Mouse (Mus musculus) frontal cortex, postnatal 10 days (tissue): Measurements from ENCODE around the gene Zmym2.

Source experiments
- DNase-seq, 2 experiments: peaks; one replicate each; pipeline ENCODE4 v3.0.0; 2022; ENCODE audit warnings: low spot score in 2 of 2, mixed read lengths in 1 of 2

Zmym2 gene

DNA sequence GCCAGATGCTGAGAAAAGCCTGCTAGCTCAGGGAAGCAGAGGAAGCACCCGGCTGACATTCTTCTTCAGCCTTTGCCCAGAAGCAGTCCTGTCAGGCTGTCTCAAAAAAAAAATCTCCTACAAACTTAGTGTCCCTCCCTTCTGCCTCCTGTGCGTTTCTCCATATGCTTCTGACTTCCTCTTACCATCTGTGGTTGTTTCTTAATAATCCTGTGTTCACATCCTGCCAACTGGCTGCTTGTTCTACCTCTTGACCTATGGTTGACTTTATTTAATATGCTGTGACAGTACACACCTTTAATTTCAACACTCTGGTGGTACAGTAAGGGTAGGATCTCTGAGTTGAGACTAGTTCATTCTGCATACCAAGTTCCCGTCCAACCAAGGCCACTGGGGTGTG, 32.1 kb downstream of the Zmym2 start:
- DNase-seq, result no peak

DNA sequence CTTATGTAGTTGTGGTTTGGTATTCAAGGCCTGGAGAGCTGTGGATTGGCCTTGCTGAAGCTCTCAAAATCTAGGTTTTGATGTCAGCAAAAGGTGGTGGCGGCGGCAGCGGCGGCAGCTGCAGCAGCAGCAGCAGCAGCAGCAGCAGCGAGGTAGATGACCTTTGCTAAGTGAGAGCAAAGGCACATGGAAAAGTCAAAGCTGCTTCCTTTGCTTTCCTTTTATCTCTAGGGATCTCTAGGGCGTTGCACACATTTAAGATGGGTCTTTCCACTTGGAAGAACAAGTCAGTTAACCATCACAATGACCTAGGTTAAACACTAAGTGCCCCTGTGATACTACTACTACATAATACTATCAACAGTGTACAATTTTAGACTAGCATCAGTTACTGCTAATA, 49.0 kb downstream of the Zmym2 start:
- no peak for DNase-seq

DNA sequence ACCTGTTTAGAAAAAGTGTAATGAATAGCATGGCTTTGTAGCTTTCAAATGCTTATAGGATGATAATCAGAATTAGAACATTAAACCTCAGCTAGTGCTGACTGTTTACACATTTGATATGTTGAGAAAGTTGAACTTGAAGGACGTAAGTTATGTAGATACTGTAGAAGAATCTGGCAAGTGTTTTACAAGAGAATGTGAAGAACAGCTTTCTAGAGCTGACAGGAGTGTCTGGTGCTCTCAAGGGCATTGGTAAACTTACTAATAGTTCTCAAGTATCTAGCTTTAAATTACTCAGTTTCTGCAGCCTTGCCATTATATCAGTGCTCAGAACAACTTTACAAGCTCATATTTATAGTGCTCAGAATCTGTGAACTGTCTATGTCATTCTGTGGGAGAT, 53.5 kb downstream of the Zmym2 start:
- no peak for DNase-seq

DNA sequence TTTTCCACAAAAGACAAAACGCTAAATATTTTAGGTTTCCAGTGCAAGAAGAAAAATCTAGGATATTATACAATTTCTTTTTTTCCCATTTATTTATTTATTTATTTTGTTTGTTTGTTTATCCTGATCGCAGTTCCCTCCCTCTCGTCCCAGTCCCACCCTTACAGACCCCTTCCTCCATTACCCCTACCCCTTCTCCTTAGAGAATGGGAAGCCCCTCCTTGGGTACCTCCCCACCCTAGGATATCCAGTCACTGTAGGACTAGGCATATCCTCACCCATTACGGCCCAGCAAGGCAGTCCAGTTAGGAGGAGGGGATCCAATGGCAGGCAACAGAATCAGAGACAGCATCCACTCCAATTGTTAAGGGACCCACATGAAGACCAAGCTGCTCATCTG, 66.5 kb downstream of the Zmym2 start:
- DNase-seq, result no peak

DNA sequence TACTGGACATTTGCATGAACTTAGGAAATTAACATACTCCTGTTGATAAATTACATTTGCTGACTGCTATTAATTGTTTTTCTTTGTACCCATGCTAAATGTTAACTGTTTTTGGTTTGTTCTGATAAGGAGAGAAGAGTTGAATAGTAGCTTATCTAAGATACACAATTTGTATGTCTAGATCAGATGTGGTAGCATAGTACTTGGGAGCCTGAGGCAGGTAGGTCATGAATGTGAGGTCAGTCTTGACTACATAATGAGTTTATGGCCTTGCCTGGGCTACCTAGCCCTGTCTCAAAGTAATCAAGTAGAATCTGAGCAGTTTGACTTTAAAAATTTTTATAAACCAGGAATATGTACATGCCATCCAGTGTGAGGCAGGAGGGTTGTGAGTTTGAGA, 67.9 kb downstream of the Zmym2 start:
- DNase-seq, result no peak

DNA sequence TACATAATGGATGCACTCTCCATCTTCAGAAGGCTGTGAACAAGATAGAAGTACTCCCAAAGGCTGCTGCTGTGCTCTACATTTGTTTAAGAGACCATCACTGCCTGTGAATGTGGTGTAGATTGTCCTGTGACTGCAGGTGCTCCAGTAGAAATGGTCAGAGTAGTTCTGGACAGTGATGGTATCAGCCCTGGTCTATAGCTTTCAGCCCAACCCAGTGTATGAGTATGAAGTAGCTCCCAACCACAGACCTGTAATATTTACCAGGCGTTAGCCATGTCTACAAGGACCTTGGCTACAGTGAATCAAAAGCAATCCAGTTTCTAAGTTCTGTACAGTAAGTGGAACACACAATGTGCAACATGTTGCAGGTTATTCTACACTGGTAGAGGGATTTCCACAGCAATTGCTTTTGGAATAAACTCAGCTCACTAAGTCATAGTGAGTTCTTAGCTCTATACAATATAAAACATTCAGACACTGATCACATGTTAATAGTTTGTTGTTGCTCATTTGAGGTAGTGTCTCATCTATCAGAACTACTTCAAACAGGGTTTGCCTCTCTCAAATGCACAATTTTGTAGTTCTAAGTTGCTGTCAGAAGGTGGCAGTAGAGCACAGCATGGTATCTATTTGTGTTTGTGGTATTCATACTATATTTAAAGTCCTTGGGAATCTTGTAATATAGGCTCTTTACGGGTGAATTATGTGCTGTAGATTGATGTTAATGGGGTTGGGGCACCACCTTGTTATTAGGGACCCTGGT, 77.7 kb downstream of the Zmym2 start:
- no peak for DNase-seq

DNA sequence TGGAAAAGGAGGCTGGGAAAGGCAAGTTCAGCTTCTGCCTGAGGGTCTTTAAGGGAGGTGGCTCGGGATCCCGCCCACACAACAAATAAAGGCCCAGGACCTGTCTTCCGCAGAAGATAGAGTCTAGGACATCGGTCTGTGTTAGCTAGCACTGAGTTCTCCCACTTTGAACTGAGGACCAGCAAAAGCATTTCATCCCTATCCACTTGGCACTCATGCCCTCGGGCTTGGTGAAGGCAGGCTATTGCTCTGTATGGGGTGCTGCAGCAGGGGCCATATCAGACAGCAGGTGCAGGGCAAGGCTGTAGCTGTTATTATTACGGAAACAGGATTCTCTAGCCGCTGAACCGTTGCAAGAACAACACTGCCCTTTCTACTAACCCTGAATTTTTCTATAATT, 83.2 kb downstream of the Zmym2 start:
- DNase-seq, result no peak

DNA sequence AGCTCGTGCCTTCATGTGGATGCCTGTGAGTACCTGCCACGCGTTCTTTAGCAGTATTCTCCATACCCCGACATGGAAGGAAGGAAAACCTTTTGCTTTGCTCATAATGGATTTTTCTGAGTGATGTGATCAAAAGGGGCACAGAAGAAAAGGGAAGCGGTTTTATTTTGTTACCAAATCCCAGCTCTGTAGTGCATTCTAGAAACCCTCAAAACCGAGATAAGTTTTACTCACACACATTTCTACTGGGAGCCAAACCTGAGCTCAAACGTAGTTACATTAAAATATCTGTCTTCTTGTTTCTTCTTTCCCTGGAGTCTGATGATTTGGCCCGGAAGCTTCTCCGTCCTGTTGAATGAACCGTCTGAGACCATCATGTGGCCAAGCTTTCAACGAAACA, 83.7 kb downstream of the Zmym2 start:
- DNase-seq, result no peak

DNA sequence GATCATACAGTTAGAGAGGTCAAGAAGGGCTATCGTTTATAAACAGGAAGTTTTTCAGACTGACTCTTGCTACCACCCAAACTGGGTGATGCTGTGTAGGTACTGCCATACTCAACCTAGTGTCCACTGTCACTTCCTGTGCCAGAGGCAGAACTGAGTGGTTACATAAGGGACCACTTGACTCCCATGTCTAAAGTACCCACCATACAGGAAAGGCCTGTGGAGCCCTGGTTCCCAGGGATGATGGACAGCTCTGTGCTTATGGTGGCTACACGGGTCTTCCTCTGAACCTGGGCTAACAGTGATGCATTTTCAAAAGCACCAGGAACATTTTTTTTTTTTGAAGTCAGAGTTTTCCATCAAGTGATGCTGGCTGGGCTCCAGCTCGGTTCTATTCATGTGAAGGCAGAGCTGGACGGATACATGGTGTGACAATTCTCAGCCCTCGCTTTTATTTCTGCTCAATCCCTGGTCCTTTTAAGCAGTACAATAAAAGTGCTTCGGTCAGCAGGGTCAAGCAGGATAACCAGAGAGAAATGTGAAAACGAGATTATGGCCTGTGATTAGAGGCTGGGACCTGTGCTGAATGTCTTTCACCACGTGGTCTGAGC, 91.7 kb downstream of the Zmym2 start:
- DNase-seq, result no peak

DNA sequence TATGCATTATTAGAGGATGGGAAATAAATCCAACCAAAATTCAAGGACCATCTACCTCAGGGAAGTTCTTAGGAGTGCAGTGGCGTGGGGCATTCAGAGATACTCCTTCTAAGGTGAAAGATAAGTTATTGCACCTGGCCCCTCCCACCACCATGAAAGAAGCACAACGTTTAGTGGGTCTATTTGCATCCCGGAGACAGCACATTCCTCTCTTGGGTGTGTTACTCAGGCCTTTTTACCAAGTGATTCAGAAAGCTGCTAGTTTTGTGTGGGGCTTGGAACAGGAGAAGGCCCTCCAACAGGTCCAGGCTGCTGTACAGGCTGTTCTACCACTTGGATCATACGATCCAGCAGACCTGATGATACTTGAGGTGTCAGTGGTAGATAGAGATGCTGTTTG, 102.2 kb downstream of the Zmym2 start:
- no peak for DNase-seq
